Comparison of ENCODE assay signal across 9 mouse cellular contexts in the genomic region with DNA sequence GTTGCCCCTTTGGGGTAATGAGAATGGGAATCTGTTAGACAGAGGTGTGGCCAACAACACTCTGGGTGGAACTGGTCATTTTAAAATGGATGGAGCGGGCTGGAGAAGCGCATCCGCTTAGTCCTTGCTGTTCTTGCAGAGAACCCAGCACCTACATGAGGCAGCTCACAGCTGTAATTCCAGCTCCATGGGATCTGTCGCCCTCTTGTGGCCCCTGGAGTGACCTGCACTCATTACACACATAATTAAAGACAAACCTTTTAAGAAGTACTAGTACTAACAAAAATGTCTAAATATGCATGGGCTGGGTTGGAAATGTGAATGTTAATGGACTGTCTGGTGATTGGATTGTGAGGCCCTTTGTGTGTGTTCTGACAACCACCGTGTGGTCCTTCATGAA. TPM values are rescaled to one million over a fixed set of nuclear protein-coding genes. Genes with fewer than 3 reads are reported as not detected.
DNase-seq lines count a peak whose midpoint lies in the region; ATAC-seq and TF ChIP-seq lines count a peak whose summit lies in the region.
"Had no signal": no experiment of that assay in that cellular context is flagged by ENCODE, and none has a peak within 500 bp of the region (broad histone marks: within the 10 kb centered on the region; RNA-seq: fewer than 3 reads in every experiment).

No protein-coding gene starts in this region.

- H3K27me3 ChIP-seq in forebrain, embryonic 10.5 days (ENCODE audit: poor library complexity, severe bottlenecking) = no peaks in the 10 kb centered on the region; the same call in 1 of the 2 replicates
- H3K27me3 ChIP-seq in forebrain, embryonic 15.5 days = no peaks in the 10 kb centered on the region
- no peaks in the 10 kb centered on the region for H3K27me3 ChIP-seq in testis, adult 2 months (ENCODE audit: control insufficient read depth, insufficient read depth, low read length)
- H3K27me3 ChIP-seq: liver, embryonic 13.5 days had no signal

- no peak for ATAC-seq in forebrain, embryonic 15.5 days (replicated peaks)
- ATAC-seq in erythroblast, adult 5-6 weeks (replicated peaks; ENCODE audit: low FRiP score, poor library complexity, severe bottlenecking) = peak; percentile 73

- WGBS in forebrain, embryonic 10.5 days = 48% methylated on average over 5 of the region's 5 CpGs
- WGBS in forebrain, embryonic 15.5 days = 52% methylated on average over 5 of the region's 5 CpGs

- H3K4me1 ChIP-seq in forebrain, embryonic 10.5 days = 0 out of 2 replicates have a peak, but pooled peaks cover 4% of the 10 kb centered on the region
- H3K4me1 ChIP-seq in forebrain, embryonic 15.5 days = no peaks in the 10 kb centered on the region
- no peaks in the 10 kb centered on the region for H3K4me1 ChIP-seq in testis, adult 2 months (ENCODE audit: control insufficient read depth, insufficient read depth, low read length)
- H3K4me1 ChIP-seq: liver, embryonic 13.5 days had no signal

- no peaks in the 10 kb centered on the region for H3K9me3 ChIP-seq in forebrain, embryonic 10.5 days
- H3K9me3 ChIP-seq in forebrain, embryonic 15.5 days = no peaks in the 10 kb centered on the region
- H3K9me3 ChIP-seq: liver, embryonic 13.5 days had no signal

- no peak for TF ChIP-seq POLR2A in testis, adult 2 months (IDR thresholded peaks at IDR 0.05; ENCODE audit: control insufficient read depth, low read depth, low read length)

- no peak overlapping the region for H3K4me2 ChIP-seq in forebrain, embryonic 15.5 days (replicated peaks)
- H3K4me2 ChIP-seq: liver, embryonic 13.5 days had no signal

- H3K36me3 ChIP-seq in forebrain, embryonic 10.5 days (replicated peaks) = no peaks in the 10 kb centered on the region
- no peaks in the 10 kb centered on the region for H3K36me3 ChIP-seq in forebrain, embryonic 15.5 days
- no peaks in the 10 kb centered on the region for H3K36me3 ChIP-seq in testis, adult 2 months (ENCODE audit: control insufficient read depth, insufficient read depth, low read length)

- H3K4me3 ChIP-seq in forebrain, embryonic 10.5 days = no peak overlapping the region
- H3K4me3 ChIP-seq in forebrain, embryonic 15.5 days = no peak overlapping the region
- H3K4me3 ChIP-seq in testis, adult 2 months (ENCODE audit: control insufficient read depth, low read depth, low read length) = no peak overlapping the region
- H3K4me3 ChIP-seq: liver, embryonic 13.5 days had no signal

- peak; percentile 48 for DNase-seq in forebrain, embryonic 10.5 days (ENCODE audit: extremely low spot score, low spot score)
- DNase-seq in testis, postnatal 14 days (ENCODE audit: low spot score) = no peak
- peak; percentile 84 for DNase-seq in naive thymus-derived CD4-positive, alpha-beta T cell, adult 2 months (ENCODE audit: low read depth)
- no peak for DNase-seq in layer of hippocampus, adult 8-10 months (ENCODE audit: low spot score in 2 of 2)
- DNase-seq in gastrocnemius, adult 18-20 months (ENCODE audit: low spot score) = no peak
- DNase-seq: liver, embryonic 13.5 days had no signal

- no peak overlapping the region for H3K27ac ChIP-seq in forebrain, embryonic 10.5 days
- H3K27ac ChIP-seq in forebrain, embryonic 15.5 days (replicated peaks) = no peak overlapping the region
- no peak overlapping the region for H3K27ac ChIP-seq in testis, adult 2 months (ENCODE audit: control insufficient read depth, insufficient read depth, low read depth, low read length)
- H3K27ac ChIP-seq: liver, embryonic 13.5 days had no signal

- peak; percentile 78; the same call in 1 of the 2 replicates for TF ChIP-seq CTCF in testis, adult 2 months (IDR thresholded peaks at IDR 0.05; ENCODE audit: control insufficient read depth, insufficient read depth, insufficient replicate concordance, low read depth, low read length)

- H3K9ac ChIP-seq in forebrain, embryonic 15.5 days (replicated peaks) = no peak overlapping the region
- H3K9ac ChIP-seq: liver, embryonic 13.5 days had no signal

RNA-seq across cellular contexts. Expression of a gene that starts 11.7 kb away (rescaled TPM):
- polyA plus RNA-seq in forebrain, embryonic 10.5 days (2016; fragmentation: Nextera tagmentation; extraction: Ambion mirVana) = 1.4 and 1.5 TPM in 2 replicates
- 0.75 and 1.4 TPM in 2 replicates for polyA plus RNA-seq in forebrain, embryonic 15.5 days (2015; fragmentation: Nextera tagmentation; extraction: Ambion mirVana)
- 3.9 and 4.5 TPM in 2 replicates for polyA plus RNA-seq in testis, adult 2 months (2012; rRNA removed)
- total RNA-seq in erythroblast, adult 5-6 weeks (2015; ENCODE audit: low replicate concordance) = 90.7 and 93.4 TPM in 2 replicates
- total RNA-seq in erythroblast, adult 5-6 weeks (2017; ENCODE audit: low replicate concordance) = 77.5 and 79.4 TPM in 2 replicates
- 1 to 10 TPM; 3.6 to 8.6 (median 6.1) TPM for total RNA-seq in layer of hippocampus, adult 8-10 months (2022)
- total RNA-seq in gastrocnemius, adult 18-20 months (2021) = 1 to 10 TPM; 5.7 to 6.6 TPM

RNA-seq across cellular contexts. Expression of a gene that starts 49.3 kb away (rescaled TPM):
- polyA plus RNA-seq in forebrain, embryonic 10.5 days (2016; fragmentation: Nextera tagmentation; extraction: Ambion mirVana) = 9.6 and 10.6 TPM in 2 replicates
- 3.5 and 3.9 TPM in 2 replicates for polyA plus RNA-seq in forebrain, embryonic 15.5 days (2015; fragmentation: Nextera tagmentation; extraction: Ambion mirVana)
- 4.2 and 5.5 TPM in 2 replicates for polyA plus RNA-seq in testis, adult 2 months (2012; rRNA removed)
- not detected in 2 replicates for total RNA-seq in erythroblast, adult 5-6 weeks (2015; ENCODE audit: low replicate concordance)
- 0.70 TPM in 1 of 2 replicates, not detected in the other for total RNA-seq in erythroblast, adult 5-6 weeks (2017; ENCODE audit: low replicate concordance)
- total RNA-seq in layer of hippocampus, adult 8-10 months (2022) = 1 to 10 TPM; 6.0 to 6.9 (median 6.3) TPM
- 1 to 10 TPM; 2.4 to 2.8 TPM for total RNA-seq in gastrocnemius, adult 18-20 months (2021)

RNA-seq across cellular contexts. Expression of a gene that starts 49.3 kb away (rescaled TPM):
- 7.5 and 7.9 TPM in 2 replicates for polyA plus RNA-seq in forebrain, embryonic 10.5 days (2016; fragmentation: Nextera tagmentation; extraction: Ambion mirVana)
- polyA plus RNA-seq in forebrain, embryonic 15.5 days (2015; fragmentation: Nextera tagmentation; extraction: Ambion mirVana) = 3.0 and 3.7 TPM in 2 replicates
- 11.4 and 13.8 TPM in 2 replicates for polyA plus RNA-seq in testis, adult 2 months (2012; rRNA removed)
- 0.77 and 4.2 TPM in 2 replicates for total RNA-seq in erythroblast, adult 5-6 weeks (2015; ENCODE audit: low replicate concordance)
- total RNA-seq in erythroblast, adult 5-6 weeks (2017; ENCODE audit: low replicate concordance) = 1.5 and 3.2 TPM in 2 replicates
- 1 to 10 TPM; 5.9 to 8.0 (median 7.0) TPM for total RNA-seq in layer of hippocampus, adult 8-10 months (2022)
- total RNA-seq in gastrocnemius, adult 18-20 months (2021) = 1 to 10 TPM; 3.3 to 3.4 TPM

Comparison
In these comparisons a context has a peak if more than half of its experiments do, and no peak if none do; other contexts are left out.
1. DNase-seq: peak in forebrain, embryonic 10.5 days (single experiment) and naive thymus-derived CD4-positive, alpha-beta T cell, adult 2 months (single experiment); none in testis, postnatal 14 days (single experiment), layer of hippocampus, adult 8-10 months (0 of 2) and gastrocnemius, adult 18-20 months (single experiment).
2. RNA of a gene that starts 11.7 kb away (total RNA-seq): 77.5 to 93.4 TPM in erythroblast, adult 5-6 weeks; 3.6 to 8.6 TPM in layer of hippocampus, adult 8-10 months and 5.7 to 6.6 TPM in gastrocnemius, adult 18-20 months; every median in the first group is over 4 times any median in the second.